Mouse (Mus musculus) frontal cortex, adult 2 months (tissue): Measurements from ENCODE around the gene Pld4. TPM values are rescaled to one million over a fixed set of nuclear protein-coding genes. Genes with fewer than 3 reads are reported as not detected.
A peak's percentile ranks its signal among the peaks of the same experiment; 100 is the strongest.

ENCODE experiments used
- DNase-seq, 2 experiments: peaks; one replicate each; pipeline ENCODE4 v3.0.0; 2022; ENCODE audit warnings: low spot score in 1 of 2; ENCODE audit errors: extremely low spot score in 1 of 2
- polyA plus RNA-seq: library from polyadenylated mRNA; depleted of rRNA; stranded (reverse); fragments of >200 nt; gene quantifications from 2 replicates; pipeline ENCODE4 v1.2.3, GENCODE M21; 2012

Gene Pld4
- polyA plus RNA-seq, 1 experiment = 20.4 TPM

DNA sequence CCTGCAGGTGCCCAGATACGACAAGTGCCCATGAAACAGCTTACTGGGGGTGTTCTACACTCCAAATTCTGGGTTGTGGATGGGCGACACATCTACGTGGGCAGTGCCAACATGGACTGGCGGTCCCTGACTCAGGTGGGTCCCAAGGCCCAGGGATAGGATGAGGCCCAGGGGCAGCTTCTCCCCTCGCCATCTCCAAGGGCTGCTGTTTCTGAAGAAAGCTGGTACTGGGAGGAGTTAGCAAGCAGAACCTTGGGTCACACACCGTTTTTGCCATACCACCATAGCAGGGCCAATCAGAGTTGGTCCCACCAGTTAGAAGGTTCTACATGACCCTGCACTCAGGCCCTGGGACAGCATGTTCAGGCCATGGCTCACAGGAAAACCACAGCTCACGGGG is 4.5 kb downstream of the Pld4 start:
- no peak for DNase-seq

DNA sequence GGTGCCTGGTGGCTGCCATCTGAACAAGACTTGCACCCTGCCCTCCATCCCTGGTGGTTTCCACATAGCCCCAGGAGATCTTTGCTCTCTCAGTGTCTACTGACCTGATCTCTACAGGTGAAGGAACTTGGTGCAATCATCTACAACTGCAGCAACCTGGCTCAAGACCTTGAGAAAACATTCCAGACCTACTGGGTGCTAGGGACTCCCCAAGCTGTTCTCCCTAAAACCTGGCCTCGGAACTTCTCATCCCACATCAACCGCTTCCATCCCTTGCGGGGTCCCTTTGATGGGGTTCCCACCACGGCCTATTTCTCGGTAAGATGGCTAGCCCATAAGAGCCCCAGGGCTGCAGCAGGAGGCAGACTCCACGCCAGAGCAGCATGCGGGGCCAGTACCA is 6.1 kb downstream of the Pld4 start:
- no peak for DNase-seq

GRCm38 (mm10) chr12:112767036-112767890 is 6.8 kb downstream of the Pld4 start:
- DNase-seq = no peak

DNA sequence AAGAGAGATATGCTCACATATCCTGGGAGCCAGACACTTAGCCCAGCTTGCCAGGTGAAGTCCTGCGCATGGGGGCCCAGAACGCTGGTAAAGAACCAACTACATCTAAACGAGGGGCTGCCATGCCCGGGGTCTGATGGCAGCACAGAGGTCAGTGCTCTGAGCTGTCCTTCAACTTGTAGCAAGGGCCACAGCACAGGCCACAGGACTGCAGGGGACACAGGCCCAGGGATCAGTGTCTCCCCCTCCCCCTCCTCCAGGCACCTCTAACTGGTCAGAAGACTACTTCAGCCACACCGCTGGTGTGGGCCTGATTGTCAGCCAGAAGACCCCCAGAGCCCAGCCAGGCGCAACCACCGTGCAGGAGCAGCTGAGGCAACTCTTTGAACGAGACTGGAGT is 7.7 kb downstream of the Pld4 start:
- no peak for DNase-seq

GRCm38 (mm10) chr12:112769031-112769430 is 8.6 kb downstream of the Pld4 start:
- peak in 1 of 2 experiments; percentile 32 for DNase-seq

DNA sequence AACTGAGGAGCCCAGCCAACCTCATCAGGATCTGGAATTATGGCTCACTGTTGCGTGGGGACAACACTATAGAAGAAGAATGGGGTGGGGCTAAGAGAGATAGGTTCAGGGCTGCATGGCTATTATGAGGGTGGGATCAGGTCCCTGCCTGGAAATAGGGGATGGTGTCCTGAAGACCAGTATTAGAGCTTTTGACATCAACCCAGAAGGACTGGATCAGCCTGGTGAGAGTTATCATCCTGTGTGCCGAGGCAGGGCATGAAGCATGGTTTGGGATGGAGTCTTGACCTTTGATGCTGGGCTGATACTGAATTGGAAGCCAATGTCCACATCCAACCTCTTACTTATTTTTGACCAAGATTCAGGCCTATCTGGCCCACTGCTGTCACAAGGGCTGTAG is 9.3 kb downstream of the Pld4 start:
- no peak for DNase-seq

- no peak for DNase-seq
These were observed 9.9 kb downstream of the Pld4 start for GRCm38 (mm10) chr12:112770396-112770795.

DNA sequence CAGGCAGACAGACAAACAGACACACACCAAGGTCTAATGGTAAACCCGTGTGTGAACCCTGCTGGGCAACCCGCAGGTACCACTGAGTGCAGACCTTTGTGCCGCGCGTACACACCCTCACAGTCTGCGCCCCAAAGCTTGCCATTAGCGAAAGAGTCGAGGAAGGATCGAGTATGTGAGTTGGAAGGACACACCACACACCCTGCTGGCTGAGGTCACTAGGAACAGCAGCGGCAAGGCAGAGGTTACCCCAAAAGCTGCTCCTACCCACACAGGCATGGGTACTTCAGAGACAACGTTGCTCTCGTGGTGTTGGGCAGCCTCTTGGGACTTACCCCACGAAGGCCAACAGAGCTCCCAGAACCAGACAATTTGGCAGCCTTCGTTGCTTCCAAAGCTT is 11.9 kb downstream of the Pld4 start:
- DNase-seq = no peak

- no peak for DNase-seq
These were observed 12.9 kb downstream of the Pld4 start for GRCm38 (mm10) chr12:112773366-112773765.

DNA sequence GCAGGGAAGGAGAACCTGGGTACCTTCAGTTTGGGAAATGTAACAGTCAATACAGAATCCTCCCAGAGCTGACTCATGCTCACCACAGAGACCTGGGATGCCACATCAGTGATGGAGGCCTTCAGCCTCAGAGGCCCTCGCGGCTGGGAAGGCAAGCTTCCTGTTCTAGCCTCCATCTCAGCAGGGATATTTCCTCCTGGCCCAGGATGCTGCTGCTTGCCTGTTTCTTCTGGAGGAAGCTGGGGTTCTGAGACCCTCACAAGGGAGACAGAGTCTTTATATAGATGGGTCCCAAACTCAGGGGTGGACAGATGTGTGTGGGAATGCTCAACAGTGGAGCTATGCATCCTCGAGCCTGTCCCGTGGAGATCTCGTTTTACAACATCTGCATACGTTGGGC is 13.6 kb downstream of the Pld4 start:
- DNase-seq = no peak

- no peak for DNase-seq
These were observed 14.0 kb downstream of the Pld4 start for GRCm38 (mm10) chr12:112774481-112774880.

- no peak for DNase-seq
These were observed 30.6 kb downstream of the Pld4 start for GRCm38 (mm10) chr12:112791026-112791425.

- no peak for DNase-seq
These were observed 33.3 kb downstream of the Pld4 start for GRCm38 (mm10) chr12:112793601-112794355.

DNA sequence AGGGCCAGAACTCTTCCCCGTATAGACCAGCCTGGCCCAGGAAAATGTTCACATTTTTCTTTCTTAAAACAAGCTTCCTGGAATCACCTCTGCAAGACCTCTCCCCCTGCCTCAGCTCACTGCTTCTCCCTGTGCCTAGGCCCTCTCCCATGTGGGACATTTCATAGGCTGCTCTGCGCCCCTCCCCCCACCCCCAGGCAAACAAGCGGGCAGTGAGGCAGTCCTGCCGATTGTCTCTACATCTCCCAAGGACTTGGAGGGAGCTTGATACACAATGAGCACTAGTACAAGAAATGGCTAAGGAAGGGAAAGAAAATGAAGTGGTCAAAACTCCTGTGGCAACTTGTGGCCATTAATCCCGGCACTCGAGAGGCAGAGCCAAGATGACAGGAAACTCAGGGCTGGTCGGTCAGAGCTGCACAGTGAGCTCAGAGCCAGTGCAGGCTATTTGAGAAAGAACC is 33.9 kb downstream of the Pld4 start:
- DNase-seq = no peak

- DNase-seq = no peak
These were observed 34.5 kb downstream of the Pld4 start for GRCm38 (mm10) chr12:112794998-112795397.

GRCm38 (mm10) chr12:112795466-112796104 is 35.1 kb downstream of the Pld4 start:
- DNase-seq = no peak

DNA sequence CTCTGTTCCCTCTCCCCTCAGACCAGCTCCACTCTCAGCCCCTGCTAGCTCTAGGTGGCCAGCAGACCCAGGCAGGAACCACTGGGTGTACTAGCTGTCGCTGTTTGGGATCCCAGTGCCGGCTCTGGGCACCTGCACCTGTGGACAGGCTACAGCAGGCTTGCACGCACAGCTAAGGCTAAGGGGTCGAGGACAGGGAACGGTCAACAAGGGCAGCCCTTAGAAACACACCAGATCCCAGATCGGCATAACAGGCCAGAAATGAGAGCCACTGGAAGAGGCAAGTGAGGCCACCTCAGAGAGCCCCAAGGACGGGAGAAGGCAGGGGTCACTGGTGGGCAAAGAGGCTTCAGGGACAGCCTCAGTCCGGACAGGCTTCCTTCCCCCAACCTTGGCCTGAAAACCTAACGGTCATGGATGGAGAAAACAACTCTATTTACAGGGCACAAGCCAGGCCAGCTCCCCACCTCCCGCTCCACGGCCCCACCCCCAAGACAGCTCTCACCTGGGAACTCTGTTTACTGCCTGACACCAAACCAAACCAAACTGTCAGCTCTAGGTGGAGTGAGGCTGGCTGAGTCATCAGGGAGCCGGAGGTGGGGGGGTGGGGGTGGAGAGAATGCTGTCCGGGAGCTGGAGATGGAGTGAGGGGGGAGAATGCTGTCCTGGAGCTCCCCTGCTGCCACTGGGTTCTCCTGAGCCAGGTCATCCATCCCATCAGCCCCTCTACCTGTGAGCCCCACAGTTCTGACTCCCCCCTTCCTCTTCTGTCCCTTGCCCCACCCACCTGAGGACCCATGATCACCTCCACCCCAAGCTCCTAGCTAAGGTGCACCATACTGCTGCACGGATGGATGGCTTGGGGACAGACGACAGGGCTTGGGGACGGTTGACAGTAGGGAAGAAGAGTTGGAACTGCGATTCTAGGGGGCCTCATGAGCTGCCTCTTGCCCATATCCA is 36.4 kb downstream of the Pld4 start:
- DNase-seq = no peak

- peak; percentile 50 to 76 for DNase-seq
These were observed 37.3 kb downstream of the Pld4 start for GRCm38 (mm10) chr12:112797672-112798331.

GRCm38 (mm10) chr12:112798332-112798681 is 37.9 kb downstream of the Pld4 start:
- DNase-seq = no peak

DNA sequence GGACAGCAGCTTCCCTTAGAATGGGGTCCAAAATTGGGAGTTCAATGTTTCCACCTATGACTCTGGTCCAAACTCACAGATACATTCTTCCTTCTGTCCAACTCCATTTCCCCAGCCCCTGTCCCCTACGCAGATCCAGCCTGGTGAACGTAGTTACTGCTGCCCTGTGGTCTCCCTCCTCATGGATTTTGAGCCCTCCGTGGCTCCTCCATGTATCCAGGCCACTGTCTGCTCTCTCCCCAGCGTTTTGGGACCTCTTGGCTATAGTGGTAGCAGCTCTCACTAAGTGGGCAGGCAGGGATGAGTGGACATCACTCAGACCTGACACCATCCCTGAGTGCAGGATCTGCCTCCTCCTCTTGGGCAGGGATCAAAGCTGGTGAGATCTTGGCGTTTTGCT is 38.3 kb downstream of the Pld4 start:
- DNase-seq = no peak
